Mouse (Mus musculus): ENCODE data around the gene Rgs9bp. TPM values are rescaled to one million over a fixed set of nuclear protein-coding genes. Genes with fewer than 3 reads are reported as not detected.

Gene Rgs9bp
- under 1 TPM; 0.07 to 0.18 TPM for total RNA-seq (2021)
- long read RNA-seq, experiment 1 = 0 reads
- long read RNA-seq, experiment 2 = 0 reads

DNA sequence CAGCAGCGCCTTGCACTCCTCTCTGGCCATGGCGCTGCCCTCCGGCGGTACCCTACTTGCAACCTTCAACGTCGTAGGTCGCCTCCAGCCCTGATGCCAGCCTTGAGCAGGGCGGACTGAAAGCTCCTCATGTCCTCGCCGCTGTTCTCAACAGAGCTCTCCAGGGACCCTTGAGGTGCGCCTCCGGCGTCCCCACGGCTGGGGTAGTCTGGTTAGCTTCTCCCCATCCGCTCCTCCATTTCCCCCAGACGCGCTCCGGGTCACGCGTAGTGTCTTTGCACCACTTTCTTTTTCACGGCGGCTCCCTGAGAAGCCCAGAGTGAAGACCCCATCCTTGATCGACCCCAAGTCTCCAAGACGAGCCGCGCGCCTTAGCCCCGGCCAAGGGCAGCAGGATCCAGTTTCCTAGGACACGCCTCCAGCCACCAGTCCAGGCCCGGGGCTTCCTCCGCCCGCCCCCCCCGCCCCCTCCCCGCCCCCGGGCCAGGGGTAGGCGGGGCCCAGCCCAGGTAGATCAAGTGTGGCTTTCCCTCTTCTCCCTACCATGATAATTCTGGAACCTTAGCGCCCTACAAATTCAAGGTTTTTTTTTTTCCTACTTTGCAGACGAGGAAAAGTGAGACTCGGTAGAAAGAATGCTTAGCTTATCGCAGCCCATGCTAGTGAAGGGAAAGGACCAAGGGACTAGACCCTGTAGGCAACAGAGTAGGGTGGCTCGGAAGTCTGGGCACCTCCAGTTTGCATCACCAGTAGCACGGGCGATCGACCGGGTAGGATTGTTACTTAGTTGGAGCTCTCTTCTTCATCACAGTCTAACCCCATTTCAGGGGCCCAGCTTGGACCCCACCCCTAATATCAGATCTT is at the start of gene Rgs9bp:
TSS of gene Rgs9bp (minus strand) at position 392 of the 864 bp plus-strand sequence.
- DNase-seq = peak; percentile 36

DNA sequence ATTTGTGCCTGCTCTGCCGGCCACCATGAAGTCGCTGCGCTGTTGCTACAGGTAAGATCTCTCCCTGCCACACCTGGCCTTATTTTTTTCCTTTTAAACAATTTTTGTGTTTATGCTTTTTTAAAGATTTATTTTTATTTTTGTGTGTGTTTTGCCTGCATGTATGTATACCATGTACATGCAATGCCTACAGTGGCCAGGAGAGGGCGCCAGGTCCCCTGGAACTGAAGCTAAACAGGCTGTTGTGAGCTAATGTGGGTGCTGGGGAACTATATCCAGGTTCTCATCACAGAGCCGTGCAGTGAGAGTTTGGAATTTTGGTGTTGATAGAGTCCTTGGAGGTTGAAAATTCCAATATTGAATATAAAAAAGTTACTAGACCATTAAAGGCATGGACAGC is 43.1 kb upstream of the Rgs9bp start:
- peak; percentile 22 for DNase-seq

GRCm38 (mm10) chr7:35627371-35627770 is 42.0 kb upstream of the Rgs9bp start:
- no peak for DNase-seq

DNA sequence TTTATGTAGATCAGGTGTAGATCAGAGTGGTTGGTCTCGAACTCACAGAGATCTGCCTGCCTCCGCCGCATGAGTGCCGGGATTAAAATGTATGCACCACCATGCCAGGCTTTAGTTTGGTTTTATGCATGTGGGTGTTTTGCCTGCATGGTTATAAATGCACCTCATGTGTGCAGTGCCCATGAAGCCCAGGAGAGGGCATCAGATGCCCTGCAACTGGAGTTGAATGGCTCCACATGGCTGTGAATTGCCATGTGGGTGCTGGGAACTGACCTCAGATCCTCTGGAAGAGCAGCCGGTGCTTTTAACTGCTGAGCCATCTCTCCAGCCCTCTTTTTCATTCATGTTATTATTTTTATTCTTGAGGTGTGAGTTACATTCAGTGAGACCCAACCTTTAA is 40.7 kb upstream of the Rgs9bp start:
- no peak for DNase-seq

- no peak for DNase-seq
These were observed 37.2 kb upstream of the Rgs9bp start for GRCm38 (mm10) chr7:35622626-35623025.

GRCm38 (mm10) chr7:35617513-35617912 is 32.1 kb upstream of the Rgs9bp start:
- no peak for DNase-seq

DNA sequence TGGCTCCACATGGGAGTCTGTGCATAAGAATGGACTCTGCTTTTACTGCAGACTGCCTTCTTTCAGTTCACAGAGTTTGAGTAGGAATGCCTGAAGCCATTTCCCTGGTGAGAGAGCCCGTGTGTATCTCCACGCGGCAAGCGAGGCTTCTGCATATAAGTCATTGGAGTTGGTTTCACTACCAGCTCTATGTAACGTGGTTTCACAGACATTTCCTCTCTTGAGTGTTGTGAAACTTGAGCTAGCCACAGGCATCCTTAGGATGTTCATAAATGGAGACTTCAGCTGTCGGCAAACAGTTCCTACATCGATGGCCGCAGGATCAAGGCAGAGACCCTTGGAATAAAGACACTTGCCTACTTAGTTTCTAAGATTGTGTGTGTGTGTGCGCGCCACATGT is 23.9 kb upstream of the Rgs9bp start:
- no peak for DNase-seq

DNA sequence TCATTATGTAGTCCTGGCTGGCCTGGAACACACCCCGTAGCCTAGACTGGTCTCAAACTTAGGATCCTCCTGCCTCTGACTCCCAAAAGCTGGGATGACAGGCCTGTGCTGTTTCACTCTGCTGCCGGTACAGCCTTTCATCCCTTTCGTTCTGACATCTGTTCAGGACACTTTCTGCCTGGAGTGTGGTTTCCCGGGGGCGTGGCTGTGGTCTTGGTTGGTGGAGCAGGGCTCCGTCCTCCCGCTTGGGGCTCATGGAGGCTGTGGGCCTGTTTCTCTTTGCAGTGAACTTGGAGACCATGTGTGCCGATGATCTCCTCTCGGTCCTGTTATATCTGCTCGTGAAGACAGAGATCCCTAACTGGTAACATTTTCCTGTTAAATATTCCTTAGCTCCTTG is 21.4 kb upstream of the Rgs9bp start:
- no peak for DNase-seq

DNA sequence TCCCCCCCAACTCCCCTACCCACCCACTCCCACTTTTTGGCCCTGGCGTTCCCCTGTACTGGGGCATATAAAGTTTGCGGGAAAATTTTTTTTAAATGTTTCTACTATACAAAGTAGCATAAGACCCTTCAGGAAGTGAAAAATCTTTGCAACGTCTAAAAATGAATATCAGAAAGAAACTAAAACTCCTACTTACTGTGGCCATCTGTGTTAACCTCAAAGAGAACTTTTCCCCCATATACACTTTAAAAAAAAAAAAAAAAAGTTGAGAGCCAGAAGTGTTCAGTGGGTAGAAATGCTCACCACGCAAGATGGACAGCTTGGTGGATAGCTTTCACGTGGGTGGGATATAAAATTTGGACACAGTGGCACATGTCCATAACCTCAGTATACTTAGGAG is 17.4 kb upstream of the Rgs9bp start:
- DNase-seq = no peak

DNA sequence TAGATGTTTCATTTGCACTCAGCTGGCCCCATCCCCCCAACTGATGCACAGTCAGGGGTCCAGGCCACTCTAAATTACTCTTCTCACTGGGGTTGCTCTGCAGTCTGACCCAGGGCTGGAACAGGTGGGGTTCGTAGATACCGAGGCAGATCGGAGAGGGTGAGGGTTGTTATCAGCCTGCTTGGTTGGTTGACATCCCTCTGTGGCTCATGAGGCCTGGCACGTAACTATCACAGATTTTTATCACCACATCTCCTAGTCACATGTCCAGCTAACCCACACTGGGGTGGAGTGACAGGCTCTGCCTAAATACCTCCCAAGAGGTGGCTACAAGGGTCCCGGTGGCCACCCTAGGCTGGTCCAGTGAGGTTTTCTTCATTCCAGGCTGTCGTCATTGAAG is 15.7 kb upstream of the Rgs9bp start:
- no peak for DNase-seq

DNA sequence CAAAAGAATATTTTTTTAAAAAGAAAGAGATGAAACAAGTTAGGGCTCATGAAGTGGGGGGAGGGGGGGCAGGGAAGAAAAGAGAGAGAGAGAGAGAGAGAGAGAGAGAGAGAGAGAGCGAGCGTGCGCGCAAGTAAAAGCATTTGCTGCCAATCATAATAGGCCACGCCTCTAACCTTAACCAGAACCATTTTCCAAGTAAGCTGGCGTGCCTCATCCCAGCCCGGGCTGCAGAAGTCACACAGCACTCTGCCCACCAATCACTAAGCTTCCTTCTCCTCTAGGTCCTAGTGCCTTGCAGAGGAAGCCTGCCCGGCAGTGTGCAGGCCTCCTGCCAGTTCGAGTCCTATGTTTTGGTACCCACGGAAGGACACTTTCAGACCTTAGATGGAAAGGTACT is 14.6 kb upstream of the Rgs9bp start:
- DNase-seq = no peak

- no peak for DNase-seq
These were observed 14.1 kb upstream of the Rgs9bp start for GRCm38 (mm10) chr7:35599492-35599891.

DNA sequence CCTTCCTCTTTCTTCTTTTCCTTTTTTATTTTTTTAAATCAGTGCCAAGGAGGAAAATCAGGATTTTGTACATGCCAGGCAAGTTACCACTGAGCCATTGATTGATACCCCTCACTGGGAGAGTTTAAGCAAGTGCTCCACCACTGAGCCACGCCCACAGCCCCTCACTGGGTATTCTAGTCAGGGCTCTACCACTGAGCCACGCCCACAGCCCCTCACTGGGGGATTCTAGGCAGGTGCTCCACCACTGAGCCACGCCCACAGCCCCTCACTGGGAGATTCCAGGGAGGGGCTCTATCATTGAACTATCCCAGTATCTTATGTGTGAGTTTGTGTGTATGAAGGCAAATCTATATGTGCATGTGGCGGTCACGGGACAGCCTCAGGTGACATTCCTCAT is 8.9 kb upstream of the Rgs9bp start:
- no peak for DNase-seq

- no peak for DNase-seq
These were observed 5.4 kb upstream of the Rgs9bp start for GRCm38 (mm10) chr7:35590731-35591191.

DNA sequence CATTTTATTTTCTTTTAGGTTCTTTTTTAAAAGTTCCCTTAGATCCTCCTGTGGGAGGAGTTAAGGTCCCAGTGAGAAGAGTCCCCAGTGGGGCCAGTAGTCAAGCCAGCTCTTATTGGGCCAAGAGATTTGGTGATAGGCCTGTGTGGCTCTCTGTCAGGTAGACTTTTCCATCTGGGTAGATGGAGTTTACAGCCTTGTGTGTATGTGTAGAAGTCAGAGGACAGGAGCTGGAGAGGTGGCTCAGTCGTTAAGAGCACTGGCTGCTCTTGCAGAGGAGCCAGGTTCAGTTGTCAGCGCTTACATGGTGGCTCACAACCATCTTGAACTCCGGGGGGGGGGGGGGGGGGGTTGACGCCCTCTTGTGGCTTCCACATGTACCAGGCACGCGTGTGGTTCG is 4.1 kb upstream of the Rgs9bp start:
- no peak for DNase-seq

DNA sequence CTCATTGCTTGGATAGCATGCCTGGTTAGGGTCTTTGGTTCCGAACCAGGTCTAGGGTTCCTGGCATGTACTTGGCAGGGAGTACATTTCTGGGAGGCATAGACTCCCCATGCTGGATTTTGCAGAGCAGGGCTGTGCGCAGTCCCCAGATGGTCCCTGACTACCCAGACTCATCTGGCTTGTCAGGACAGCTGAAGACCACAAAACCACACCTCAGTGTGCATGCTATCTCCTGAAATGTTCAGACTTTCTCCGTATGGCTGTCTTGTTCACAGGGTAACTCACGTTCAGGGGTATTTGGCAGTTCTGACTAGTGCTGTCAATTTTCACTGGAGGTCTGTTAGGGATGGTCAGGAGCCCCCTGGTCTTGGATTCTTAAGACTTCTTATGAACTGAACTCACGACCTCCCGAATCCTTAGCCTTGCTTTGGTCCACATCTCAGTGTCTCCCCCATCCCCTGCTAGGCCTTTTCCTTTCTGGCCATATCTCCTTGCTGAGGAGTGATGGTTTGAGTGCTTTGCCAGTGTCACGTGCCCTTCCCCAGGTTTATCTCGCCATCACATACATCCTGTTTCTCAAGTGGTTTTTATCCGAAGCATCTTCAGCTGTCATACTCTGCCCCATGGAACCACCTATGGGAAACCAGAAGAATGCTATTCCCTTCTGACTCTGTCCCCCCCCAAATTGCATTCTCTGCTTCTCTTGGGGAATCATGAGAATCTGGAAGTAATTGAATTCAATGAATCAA is 3.5 kb upstream of the Rgs9bp start:
- no peak for DNase-seq

DNA sequence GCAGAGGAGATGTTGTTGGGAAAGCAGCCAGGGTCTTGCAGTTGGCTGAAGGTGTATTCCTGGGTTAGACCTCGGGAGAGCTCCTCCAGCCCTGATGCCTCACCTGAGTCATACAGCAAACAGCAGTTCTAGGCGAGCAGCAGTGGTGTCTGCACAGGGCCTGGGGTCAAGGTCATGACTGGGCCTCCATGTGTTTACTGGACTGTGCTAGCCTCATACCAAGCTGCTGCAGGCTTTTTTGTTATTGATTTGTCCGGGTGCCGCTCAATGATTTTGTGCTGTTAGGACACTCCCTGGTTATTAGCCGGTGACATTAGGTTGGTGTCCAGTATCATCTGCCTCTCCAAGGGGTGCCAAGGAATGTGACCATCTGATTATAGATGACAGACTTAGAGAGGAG is 2.3 kb upstream of the Rgs9bp start:
- DNase-seq = no peak

GRCm38 (mm10) chr7:35586906-35587445 is 1.6 kb upstream of the Rgs9bp start:
- peak; percentile 22 for DNase-seq

DNA sequence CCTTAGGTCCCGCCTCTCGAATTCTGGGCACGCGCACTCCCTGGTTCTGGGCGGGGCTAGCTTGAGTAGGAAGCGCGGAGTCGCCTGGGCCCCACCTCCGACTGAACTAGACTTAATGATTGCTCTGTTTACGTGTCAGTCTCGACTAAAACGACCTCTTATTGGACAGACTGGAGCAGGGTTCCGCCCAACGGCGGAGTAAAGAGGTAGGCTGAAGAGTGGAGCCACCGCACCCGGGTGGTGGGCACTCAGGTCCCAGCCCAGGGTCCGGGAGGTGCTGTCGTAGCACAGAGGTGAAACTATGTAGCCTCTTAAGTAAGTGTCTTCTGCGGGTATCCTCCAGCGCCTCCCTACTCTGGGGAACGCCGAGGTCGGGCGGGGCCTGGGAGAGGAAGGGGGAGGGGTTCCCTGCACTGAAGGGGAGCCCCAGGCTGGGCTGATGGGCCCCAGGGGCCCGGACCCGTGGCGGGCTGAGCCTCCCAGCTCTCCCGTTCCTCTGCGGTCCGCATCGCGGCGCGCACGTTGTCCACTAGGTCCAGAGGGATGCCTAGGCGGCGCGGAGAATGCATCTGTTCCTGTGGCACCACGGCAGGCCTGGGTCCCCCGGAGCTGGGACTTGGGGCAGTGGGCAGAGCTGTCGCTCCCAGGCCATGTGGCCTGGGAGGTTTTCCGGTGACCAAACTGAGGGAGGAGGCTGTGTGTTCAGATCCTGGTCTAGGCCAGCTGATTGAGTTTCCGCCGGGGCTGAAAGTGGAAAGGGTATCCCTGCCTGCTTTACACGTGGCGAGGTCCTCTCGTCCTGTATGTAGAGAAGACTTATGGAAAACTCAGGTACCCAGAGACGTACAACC is 898 bp upstream of the Rgs9bp start, which contains the start of gene Ankrd27:
TSS of gene Ankrd27 (plus strand) at position 190 of the 851 bp plus-strand sequence.
- peak; percentile 88 for DNase-seq

DNA sequence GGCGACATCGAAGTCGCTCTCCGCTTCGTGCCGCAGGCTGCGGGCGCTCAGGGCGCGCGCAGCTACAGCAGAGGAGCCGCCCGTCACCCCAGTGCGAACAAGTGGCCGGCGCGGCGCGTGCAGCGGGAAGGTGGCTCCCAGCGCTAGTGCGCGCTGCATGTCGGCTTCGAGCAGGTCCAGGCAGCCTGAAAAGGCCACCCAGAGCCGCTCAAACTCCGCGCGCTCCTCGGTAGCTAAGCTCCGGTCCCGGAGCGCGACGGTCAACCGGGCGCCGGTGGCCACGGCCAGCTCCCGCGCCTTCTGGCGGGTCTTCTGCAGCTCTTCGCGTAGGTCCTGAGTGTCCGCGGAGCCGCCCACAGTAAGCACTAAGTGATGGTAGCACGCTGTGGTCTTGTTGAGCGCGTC is 594 bp downstream of the Rgs9bp start:
- DNase-seq = peak; percentile 37

- DNase-seq = peak; percentile 18
These were observed 1.2 kb downstream of the Rgs9bp start for GRCm38 (mm10) chr7:35584068-35584785.
